Mouse (Mus musculus): ENCODE measurements around the gene Twf2. TPM values are rescaled to one million over a fixed set of nuclear protein-coding genes. Genes with fewer than 3 reads are reported as not detected.

The Twf2 gene
- polyA plus RNA-seq, 1 experiment from 2014 or later: 56.6 TPM

DNA sequence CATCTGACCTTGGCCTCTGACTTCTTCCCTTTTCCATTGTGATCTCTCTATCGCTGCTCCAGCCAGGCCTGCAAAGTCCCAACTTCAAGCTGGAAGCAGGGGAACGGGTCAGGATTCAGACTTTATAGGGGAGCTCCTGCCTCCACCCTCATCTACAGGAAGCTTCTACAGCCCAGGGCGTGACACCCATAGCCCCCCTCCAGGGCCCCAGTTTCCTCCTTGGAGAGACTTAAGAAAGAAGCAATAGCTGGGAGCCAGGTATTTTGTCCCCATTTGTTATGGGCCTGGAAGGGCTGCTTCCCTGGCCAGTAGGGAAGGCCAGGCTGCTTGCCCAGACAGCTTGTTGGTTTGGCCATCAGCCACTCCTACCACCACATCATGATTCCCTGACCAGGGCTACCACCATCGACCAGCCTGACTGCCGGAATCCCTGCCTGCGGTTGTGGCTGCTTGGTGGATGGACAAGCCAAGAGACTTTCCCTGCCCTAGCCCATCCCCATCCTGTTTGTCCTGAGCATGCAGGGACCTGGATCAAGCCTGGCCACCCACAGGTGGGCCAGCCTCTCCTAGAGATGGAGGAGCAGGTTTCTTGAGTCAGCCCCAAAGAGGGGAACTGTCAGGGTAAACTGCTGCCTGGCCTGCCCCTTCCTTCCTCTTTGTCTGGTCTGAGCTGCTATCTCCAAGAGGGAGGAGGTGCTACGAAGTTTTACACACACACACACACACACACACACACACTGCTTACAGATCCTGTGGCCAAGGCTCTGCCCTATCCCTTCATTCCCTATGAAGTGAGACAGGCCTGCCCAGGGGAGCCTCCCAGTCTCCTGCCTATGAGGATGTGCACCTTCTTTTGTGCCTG lies 1.3 kb downstream of the Twf2 start:
- peak overlapping the region; percentile 81 for H3K4me2 ChIP-seq (ENCODE audit: low read length)
- H3K27me3 ChIP-seq (replicated peaks; ENCODE audit: control insufficient read depth, insufficient read depth, low read length): no peaks in the 10 kb centered on the region
- H3K9ac ChIP-seq (replicated peaks; ENCODE audit: low read depth, low read length): peak overlapping the region; percentile 94
- no peak for ATAC-seq
- H3K36me3 ChIP-seq (ENCODE audit: control insufficient read depth, insufficient read depth): no peaks in the 10 kb centered on the region
- no peak overlapping the region for H3K27ac ChIP-seq (ENCODE audit: low read length)
- no peaks in the 10 kb centered on the region for H3K9me3 ChIP-seq (ENCODE audit: control insufficient read depth, low read length)
- WGBS: 83% methylated on average over 7 of the region's 7 CpGs
- H3K4me1 ChIP-seq (replicated peaks; ENCODE audit: control insufficient read depth, insufficient read depth, low read length): peaks cover 23% of the 10 kb centered on the region
- H3K4me3 ChIP-seq (replicated peaks; ENCODE audit: low read length): peak overlapping the region; percentile 84

DNA sequence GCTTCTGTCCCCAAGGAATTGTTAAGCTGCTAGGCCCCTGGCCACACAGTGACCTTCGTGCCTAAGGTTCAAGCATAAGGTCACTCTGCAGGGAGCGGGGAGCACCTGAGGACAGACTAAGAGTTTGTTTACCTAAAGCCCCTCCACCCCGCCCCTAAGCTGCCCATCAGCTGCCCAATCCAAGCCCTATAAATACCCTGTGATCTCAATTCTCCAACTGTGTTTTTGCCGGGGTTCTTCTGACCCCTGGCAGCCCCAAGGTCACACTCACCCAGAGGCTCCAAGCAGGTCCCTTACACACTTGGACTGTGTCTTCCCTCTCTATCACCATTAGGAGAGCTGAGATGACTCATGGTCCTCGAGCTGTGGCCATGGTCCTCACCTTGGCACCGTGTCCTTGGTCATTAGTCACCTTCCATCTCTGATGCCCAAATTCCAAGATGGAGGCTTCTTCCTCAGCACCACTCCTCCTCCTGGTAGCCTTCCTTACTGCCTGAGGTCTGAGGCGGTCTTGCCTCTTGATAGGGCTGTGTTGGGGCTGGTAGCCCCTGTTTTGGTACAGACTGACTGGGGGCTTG lies 2.9 kb downstream of the Twf2 start:
- ATAC-seq: no peak
- no peak overlapping the region for H3K4me3 ChIP-seq (replicated peaks; ENCODE audit: low read length)
- H3K36me3 ChIP-seq (ENCODE audit: control insufficient read depth, insufficient read depth): no peaks in the 10 kb centered on the region
- no peak overlapping the region for H3K9ac ChIP-seq (replicated peaks; ENCODE audit: low read depth, low read length)
- no peak overlapping the region for H3K4me2 ChIP-seq (ENCODE audit: low read length)
- H3K27ac ChIP-seq (ENCODE audit: low read length): no peak overlapping the region
- peaks cover 23% of the 10 kb centered on the region for H3K4me1 ChIP-seq (replicated peaks; ENCODE audit: control insufficient read depth, insufficient read depth, low read length)
- WGBS: 82% methylated on average over 7 of the region's 7 CpGs
- H3K27me3 ChIP-seq (replicated peaks; ENCODE audit: control insufficient read depth, insufficient read depth, low read length): no peaks in the 10 kb centered on the region
- H3K9me3 ChIP-seq (ENCODE audit: control insufficient read depth, low read length): no peaks in the 10 kb centered on the region

DNA sequence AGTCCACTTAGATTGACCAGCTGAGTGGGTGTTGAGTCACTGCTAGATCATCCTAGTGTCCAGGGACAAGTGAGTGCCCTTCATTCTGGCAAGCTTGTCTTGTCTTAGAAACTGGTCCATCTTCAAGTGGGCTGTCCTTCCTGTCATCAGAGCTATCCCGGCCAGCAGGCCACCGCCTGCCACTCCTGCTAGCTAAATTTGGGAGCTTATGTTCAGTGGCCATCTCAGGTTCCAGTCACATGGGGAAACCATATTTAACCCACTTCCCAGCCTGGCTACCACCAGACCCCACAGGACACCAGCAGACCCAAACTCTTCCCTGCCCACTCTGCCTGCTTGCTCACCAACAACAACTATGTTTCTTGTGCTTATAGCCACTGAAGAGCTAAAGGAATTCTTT lies 3.6 kb downstream of the Twf2 start:
- peaks cover 27% of the 10 kb centered on the region for H3K4me1 ChIP-seq (replicated peaks; ENCODE audit: control insufficient read depth, insufficient read depth, low read length)
- H3K36me3 ChIP-seq (ENCODE audit: control insufficient read depth, insufficient read depth): no peaks in the 10 kb centered on the region
- ATAC-seq: no peak
- no peak overlapping the region for H3K27ac ChIP-seq (ENCODE audit: low read length)
- H3K4me3 ChIP-seq (replicated peaks; ENCODE audit: low read length): no peak overlapping the region
- H3K4me2 ChIP-seq (ENCODE audit: low read length): no peak overlapping the region
- H3K27me3 ChIP-seq (replicated peaks; ENCODE audit: control insufficient read depth, insufficient read depth, low read length): no peaks in the 10 kb centered on the region
- no peaks in the 10 kb centered on the region for H3K9me3 ChIP-seq (ENCODE audit: control insufficient read depth, low read length)
- no peak overlapping the region for H3K9ac ChIP-seq (replicated peaks; ENCODE audit: low read depth, low read length)
- 81% methylated on average over 2 of the region's 2 CpGs for WGBS

DNA sequence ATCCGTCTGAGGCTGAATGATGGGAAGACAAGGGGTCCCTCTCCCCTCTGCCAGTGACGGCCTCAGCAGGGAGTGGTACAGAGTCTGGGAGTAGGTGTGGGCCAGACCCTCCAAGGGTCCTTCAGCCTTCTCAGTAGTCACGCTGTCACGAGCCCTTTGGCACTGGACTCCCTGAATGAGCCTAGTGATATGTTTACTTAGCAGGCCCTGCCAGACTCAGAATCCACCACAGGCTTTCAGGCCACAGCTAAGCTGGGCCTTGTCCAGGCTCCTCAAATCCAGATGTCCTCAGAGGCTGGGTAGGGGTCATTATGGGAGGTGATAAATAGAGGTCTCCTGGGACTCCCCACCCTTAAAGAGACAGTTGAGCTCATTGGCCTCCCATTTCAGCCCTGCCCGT lies 5.3 kb downstream of the Twf2 start:
- H3K4me2 ChIP-seq (ENCODE audit: low read length): no peak overlapping the region
- no peaks in the 10 kb centered on the region for H3K36me3 ChIP-seq (ENCODE audit: control insufficient read depth, insufficient read depth)
- WGBS: 88% methylated on average over 5 of the region's 5 CpGs
- H3K9me3 ChIP-seq (ENCODE audit: control insufficient read depth, low read length): no peaks in the 10 kb centered on the region
- no peak overlapping the region for H3K4me3 ChIP-seq (replicated peaks; ENCODE audit: low read length)
- H3K27me3 ChIP-seq (replicated peaks; ENCODE audit: control insufficient read depth, insufficient read depth, low read length): no peaks in the 10 kb centered on the region
- H3K9ac ChIP-seq (replicated peaks; ENCODE audit: low read depth, low read length): no peak overlapping the region
- ATAC-seq: no peak
- no peak overlapping the region for H3K27ac ChIP-seq (ENCODE audit: low read length)
- peaks cover 31% of the 10 kb centered on the region for H3K4me1 ChIP-seq (replicated peaks; ENCODE audit: control insufficient read depth, insufficient read depth, low read length)

DNA sequence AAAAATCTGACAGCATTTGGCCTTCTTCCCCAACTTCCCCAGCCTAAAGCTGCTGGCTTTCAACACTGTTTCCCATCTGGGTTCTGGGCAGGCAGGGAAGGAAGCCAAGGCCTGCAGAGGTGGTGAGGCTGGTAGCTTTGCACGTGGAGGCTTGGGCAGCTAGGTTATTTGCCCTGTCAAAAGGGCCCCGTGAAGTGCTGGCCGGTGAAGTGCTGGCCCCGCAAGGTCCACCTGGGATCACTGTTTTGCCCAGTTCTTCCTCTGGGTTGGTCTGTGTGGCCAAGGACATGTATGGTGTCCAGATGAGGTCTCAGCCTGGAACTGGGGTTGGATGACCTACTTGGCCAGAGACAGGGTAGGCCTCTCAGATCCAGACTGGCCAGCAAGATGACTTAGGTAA lies 7.0 kb downstream of the Twf2 start:
- 83% methylated on average over 4 of the region's 4 CpGs for WGBS
- no peaks in the 10 kb centered on the region for H3K9me3 ChIP-seq (ENCODE audit: control insufficient read depth, low read length)
- ATAC-seq: no peak
- H3K4me1 ChIP-seq (replicated peaks; ENCODE audit: control insufficient read depth, insufficient read depth, low read length): peaks cover 14% of the 10 kb centered on the region; the same call in 1 of the 2 replicates
- H3K27me3 ChIP-seq (replicated peaks; ENCODE audit: control insufficient read depth, insufficient read depth, low read length): no peaks in the 10 kb centered on the region
- no peak overlapping the region for H3K4me2 ChIP-seq (ENCODE audit: low read length)
- H3K4me3 ChIP-seq (replicated peaks; ENCODE audit: low read length): no peak overlapping the region
- H3K36me3 ChIP-seq (ENCODE audit: control insufficient read depth, insufficient read depth): peaks cover 13% of the 10 kb centered on the region
- no peak overlapping the region for H3K9ac ChIP-seq (replicated peaks; ENCODE audit: low read depth, low read length)
- H3K27ac ChIP-seq (ENCODE audit: low read length): no peak overlapping the region

DNA sequence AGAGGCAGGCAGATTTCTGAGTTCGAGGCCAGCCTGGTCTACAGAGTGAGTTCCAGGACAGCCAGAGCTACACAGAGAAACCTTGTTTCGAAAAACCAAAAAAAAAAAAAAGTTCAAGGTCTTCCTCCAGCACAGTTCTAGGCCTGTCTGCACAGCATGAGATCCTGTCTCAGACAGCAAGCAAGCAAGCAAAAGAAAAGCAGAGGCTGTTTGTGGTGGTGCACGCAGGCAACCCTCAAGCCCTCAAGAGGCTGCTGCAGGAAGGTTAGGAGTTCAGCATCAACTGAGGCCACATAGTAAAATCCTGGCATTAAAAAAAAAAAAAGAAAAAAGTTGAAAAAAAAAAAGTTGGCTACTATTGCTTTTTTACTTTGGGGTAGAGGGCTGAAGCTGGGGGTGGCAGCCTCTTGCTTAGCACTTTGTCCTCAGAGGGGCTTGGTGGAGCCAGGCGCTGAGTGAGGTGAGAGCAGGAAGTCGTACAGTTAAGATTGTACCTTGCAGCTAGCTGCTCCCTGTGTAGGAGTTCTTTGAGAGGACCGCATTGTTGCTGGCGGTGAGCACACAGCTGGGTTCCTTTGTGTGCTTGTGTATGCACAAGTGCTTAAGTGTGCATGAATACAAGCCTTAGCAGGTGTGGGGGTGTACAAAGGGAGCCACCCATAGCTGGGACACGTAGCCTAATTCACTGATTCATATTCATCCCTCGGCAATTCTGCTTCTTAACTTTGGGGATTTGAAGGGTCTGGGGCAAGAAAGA lies 8.1 kb downstream of the Twf2 start:
- Histone ChIP-seq H3K27ac (ENCODE audit: low read length) (no peak overlapping the region), H3K4me3 (replicated peaks; ENCODE audit: low read length) (no peak overlapping the region), H3K4me1 (replicated peaks; ENCODE audit: control insufficient read depth, insufficient read depth, low read length) (peaks cover 10% of the 10 kb centered on the region; the same call in 1 of the 2 replicates), H3K36me3 (ENCODE audit: control insufficient read depth, insufficient read depth) (peaks cover 17% of the 10 kb centered on the region), H3K9ac (replicated peaks; ENCODE audit: low read depth, low read length) (peak overlapping the region; percentile 22), H3K4me2 (ENCODE audit: low read length) (peak overlapping the region; percentile 39; the same call in 1 of the 2 replicates), H3K27me3 (replicated peaks; ENCODE audit: control insufficient read depth, insufficient read depth, low read length) (no peaks in the 10 kb centered on the region), H3K9me3 (ENCODE audit: control insufficient read depth, low read length) (no peaks in the 10 kb centered on the region)
- ATAC-seq: no peak; the same call in 1 of the 2 replicates
- WGBS: 27% methylated on average over 9 of the region's 9 CpGs

DNA sequence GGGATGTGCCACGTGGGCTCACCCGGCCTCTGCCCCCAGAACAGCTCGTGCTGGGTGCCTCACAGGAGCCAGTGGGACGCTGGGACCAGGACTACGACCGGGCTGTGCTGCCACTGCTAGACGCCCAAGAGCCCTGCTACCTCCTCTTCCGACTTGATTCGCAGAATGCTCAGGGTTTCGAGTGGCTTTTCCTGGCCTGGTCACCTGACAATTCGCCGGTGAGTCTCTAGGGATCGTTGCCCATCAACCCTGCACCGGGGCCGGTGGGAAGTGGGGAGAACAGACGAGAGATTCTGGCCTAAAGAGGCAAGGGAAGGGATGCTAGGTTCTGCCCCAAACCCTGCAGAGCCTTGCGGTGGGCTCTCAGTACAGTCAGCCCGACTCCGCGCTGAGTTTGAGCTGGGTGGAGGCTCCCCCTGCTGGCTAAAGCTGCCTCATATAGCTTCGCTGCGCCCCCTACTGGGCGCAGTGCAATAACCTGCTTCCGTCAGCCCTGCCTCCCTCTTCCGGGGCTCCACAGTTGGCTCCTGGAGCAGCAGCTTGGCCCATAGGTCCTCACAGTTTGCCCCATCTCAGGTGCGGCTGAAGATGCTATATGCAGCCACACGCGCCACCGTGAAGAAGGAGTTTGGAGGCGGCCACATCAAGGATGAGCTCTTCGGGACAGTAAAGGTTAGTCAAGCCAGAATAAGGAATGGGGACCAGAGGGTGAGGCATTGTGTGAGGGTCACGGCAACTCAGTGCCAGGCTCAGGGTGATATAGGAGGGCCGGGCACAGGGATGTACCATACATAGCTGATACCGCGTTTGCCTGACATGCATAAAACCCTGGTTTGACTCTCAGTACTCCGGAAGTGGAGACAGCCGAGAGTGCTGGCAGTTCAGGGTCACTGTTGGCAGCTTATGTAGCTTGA lies 9.0 kb downstream of the Twf2 start:
- Histone ChIP-seq H3K27ac (ENCODE audit: low read length) (no peak overlapping the region), H3K4me3 (replicated peaks; ENCODE audit: low read length) (0 out of 2 replicates have a peak overlapping the region, but pooled peaks have one; percentile 0)
- 16% methylated on average over 37 of the region's 37 CpGs for WGBS

DNA sequence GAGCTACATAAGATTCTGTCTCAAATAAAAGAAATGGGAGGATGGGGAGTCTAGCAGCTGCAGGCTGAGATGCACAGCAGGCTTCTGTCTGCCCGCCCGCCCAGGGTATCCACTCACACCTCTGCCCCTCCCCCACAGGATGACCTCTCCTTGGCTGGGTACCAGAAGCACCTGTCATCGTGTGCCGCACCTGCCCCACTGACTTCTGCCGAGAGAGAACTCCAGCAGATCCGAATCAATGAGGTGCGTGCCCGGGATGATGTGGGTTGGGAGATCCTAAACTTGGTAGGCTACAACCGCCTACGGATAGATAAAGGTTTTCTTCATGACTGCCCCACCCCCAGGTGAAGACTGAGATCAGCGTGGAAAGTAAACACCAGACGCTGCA lies 9.7 kb downstream of the Twf2 start:
- peaks cover 17% of the 10 kb centered on the region for H3K36me3 ChIP-seq (ENCODE audit: control insufficient read depth, insufficient read depth)
- H3K4me1 ChIP-seq (replicated peaks; ENCODE audit: control insufficient read depth, insufficient read depth, low read length): peaks cover 7% of the 10 kb centered on the region; the same call in 1 of the 2 replicates
- no peaks in the 10 kb centered on the region for H3K27me3 ChIP-seq (replicated peaks; ENCODE audit: control insufficient read depth, insufficient read depth, low read length)
- no peak overlapping the region for H3K4me3 ChIP-seq (replicated peaks; ENCODE audit: low read length)
- ATAC-seq: no peak
- H3K4me2 ChIP-seq (ENCODE audit: low read length): no peak overlapping the region
- H3K9ac ChIP-seq (replicated peaks; ENCODE audit: low read depth, low read length): no peak overlapping the region
- H3K27ac ChIP-seq (ENCODE audit: low read length): no peak overlapping the region
- 92% methylated on average over 12 of the region's 12 CpGs for WGBS
- H3K9me3 ChIP-seq (ENCODE audit: control insufficient read depth, low read length): no peaks in the 10 kb centered on the region

More for the DNA sequence above, 9.0 kb downstream of the Twf2 start:
- Histone ChIP-seq H3K9me3 (ENCODE audit: control insufficient read depth, low read length) (no peaks in the 10 kb centered on the region), H3K4me1 (replicated peaks; ENCODE audit: control insufficient read depth, insufficient read depth, low read length) (peaks cover 7% of the 10 kb centered on the region; the same call in 1 of the 2 replicates), H3K9ac (replicated peaks; ENCODE audit: low read depth, low read length) (peak overlapping the region; percentile 22), H3K4me2 (ENCODE audit: low read length) (peak overlapping the region; percentile 39), H3K36me3 (ENCODE audit: control insufficient read depth, insufficient read depth) (peaks cover 17% of the 10 kb centered on the region), H3K27me3 (replicated peaks; ENCODE audit: control insufficient read depth, insufficient read depth, low read length) (no peaks in the 10 kb centered on the region)
- peak; percentile 91 for ATAC-seq

Data from forebrain, embryonic 16.5 days (tissue).